Mouse (Mus musculus): Measurements from ENCODE around the gene Fthl17f. TPM values are rescaled to one million over a fixed set of nuclear protein-coding genes. Genes with fewer than 3 reads are reported as not detected.

Fthl17f gene
- polyA plus RNA-seq (2017; shearing (Covaris generic)): not detected

GRCm38 (mm10) chrX:9062715-9063114 is at the start of gene Fthl17f:
Gene Fthl17f, plus strand, starts transcription at chrX:9063015.

GRCm38 (mm10) chrX:9033193-9033592 is 29.6 kb upstream of the Fthl17f start, which contains the start of gene Fthl17e:
Gene Fthl17e, plus strand, starts transcription at chrX:9033493.

DNA sequence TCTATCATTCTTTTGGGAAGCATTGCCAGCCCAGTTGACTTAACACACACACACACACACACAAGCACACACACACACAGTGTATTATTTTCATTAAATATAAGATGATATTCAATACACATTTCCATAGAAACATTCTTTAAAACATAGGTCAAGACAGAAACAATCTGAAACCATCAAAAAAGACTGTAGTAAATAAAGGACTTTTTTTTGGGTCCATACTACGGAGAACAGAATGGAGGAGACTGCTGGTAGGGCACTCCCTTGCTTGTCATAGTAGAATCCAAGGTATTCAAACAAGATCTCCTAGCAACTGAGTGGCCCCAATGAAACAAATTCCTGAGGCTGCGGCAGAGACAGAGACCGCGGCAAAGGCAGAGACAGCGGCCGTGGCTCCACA is 41.4 kb downstream of the Fthl17f start, which contains the start of gene 4930402K13Rik:
TSS of gene 4930402K13Rik (plus strand) at position 301 of the 400 bp plus-strand sequence.

Other genes starting within 250 kb of the Fthl17f start
- not detected for gene Gm6592, start 219.0 kb upstream of the Fthl17f start, polyA plus RNA-seq (2017; shearing (Covaris generic))
- not detected for gene Gm5751, start 188.8 kb upstream of the Fthl17f start, polyA plus RNA-seq (2017; shearing (Covaris generic))
- gene B630019K06Rik, start 170.6 kb upstream of the Fthl17f start, polyA plus RNA-seq (2017; shearing (Covaris generic)): under 1 TPM in 1 of 2 experiments, not detected in 1; 0.79 TPM
- not detected for gene Fthl17b, start 100.0 kb upstream of the Fthl17f start, polyA plus RNA-seq (2017; shearing (Covaris generic))
- not detected for gene Fthl17c, start 86.5 kb upstream of the Fthl17f start, polyA plus RNA-seq (2017; shearing (Covaris generic))
- not detected for gene Fthl17d, start 76.3 kb upstream of the Fthl17f start, polyA plus RNA-seq (2017; shearing (Covaris generic))
- gene Fthl17e, start 29.5 kb upstream of the Fthl17f start, polyA plus RNA-seq (2017; shearing (Covaris generic)): not detected
- not detected for gene 4930402K13Rik, start 41.5 kb downstream of the Fthl17f start, polyA plus RNA-seq (2017; shearing (Covaris generic))
- gene Lancl3, start 136.9 kb downstream of the Fthl17f start, polyA plus RNA-seq (2017; shearing (Covaris generic)): under 1 TPM; 0.09 to 0.24 TPM
- not detected for gene Gm14862, start 193.9 kb downstream of the Fthl17f start, polyA plus RNA-seq (2017; shearing (Covaris generic))
- gene Xk, start 209.7 kb downstream of the Fthl17f start, polyA plus RNA-seq (2017; shearing (Covaris generic)): 1 to 10 TPM in 1 of 2 experiments, under 1 TPM in 1; 0.47 to 3.9 TPM
- under 1 TPM in 1 of 2 experiments, not detected in 1; 0.74 TPM for gene H2al1m, start 220.7 kb downstream of the Fthl17f start, polyA plus RNA-seq (2017; shearing (Covaris generic))